ENCODE assay signal across 19 mouse cellular contexts in genomic region chr10:12841497-12841896, GRCm38 (mm10). TPM values are rescaled to one million over a fixed set of nuclear protein-coding genes. Genes with fewer than 3 reads are reported as not detected.
DNase-seq lines count a peak whose midpoint lies in the region; ATAC-seq lines count a peak whose summit lies in the region.
"Had no signal": no experiment of that assay in that cellular context is flagged by ENCODE, and none has a peak within 500 bp of the region (broad histone marks: within the 10 kb centered on the region; RNA-seq: fewer than 3 reads in every experiment).

No protein-coding gene starts in this region.

- ATAC-seq in megakaryocyte, adult 5-6 weeks (ENCODE audit: poor library complexity, severe bottlenecking): peak; percentile 38; the same call in 1 of the 2 replicates
- no peak for ATAC-seq in forebrain, embryonic 13.5 days
- ATAC-seq: forebrain, embryonic 16.5 days; lung, postnatal 0 days had no signal

- H3K4me3 ChIP-seq in forebrain, embryonic 13.5 days: no peak overlapping the region
- H3K4me3 ChIP-seq: hindbrain, embryonic 15.5 days; limb, embryonic 15.5 days had no signal

- 85% methylated on average over 5 of the region's 5 CpGs for WGBS in forebrain, embryonic 13.5 days

- no peak overlapping the region for H3K4me2 ChIP-seq in forebrain, embryonic 13.5 days
- H3K4me2 ChIP-seq: hindbrain, embryonic 15.5 days; limb, embryonic 15.5 days had no signal

- H3K4me1 ChIP-seq in forebrain, embryonic 13.5 days: no peaks in the 10 kb centered on the region
- H3K4me1 ChIP-seq: hindbrain, embryonic 15.5 days had no signal

- DNase-seq in CD4-positive, CD25-positive, alpha-beta regulatory T cell, adult 2 months (ENCODE audit: low read depth, low spot score): peak; percentile 60
- peak; percentile 15 for DNase-seq in R1 (ENCODE audit: low read depth, low spot score)
- DNase-seq in thymus, postnatal 25 days: peak; percentile 19
- no peak for DNase-seq in urinary bladder, adult 2 months (ENCODE audit: low spot score)
- no peak for DNase-seq in gastrocnemius, postnatal 4 days (ENCODE audit: low spot score in 2 of 2)
- DNase-seq: cerebellum, adult 8-10 months; embryo, embryonic 11 days; heart, postnatal 36 days; kidney, adult 11 months; midbrain, embryonic 14.5 days; spleen, adult 18-20 months had no signal

- H3K27ac ChIP-seq in forebrain, embryonic 13.5 days: no peak overlapping the region
- H3K27ac ChIP-seq: hindbrain, embryonic 15.5 days; kidney, postnatal 0 days; limb, embryonic 15.5 days had no signal

- no peaks in the 10 kb centered on the region for H3K36me3 ChIP-seq in forebrain, embryonic 13.5 days (ENCODE audit: poor library complexity, severe bottlenecking)
- H3K36me3 ChIP-seq: hindbrain, embryonic 15.5 days had no signal

- no peaks in the 10 kb centered on the region for H3K27me3 ChIP-seq in forebrain, embryonic 13.5 days
- H3K27me3 ChIP-seq: hindbrain, embryonic 15.5 days; limb, embryonic 15.5 days had no signal

- no peaks in the 10 kb centered on the region for H3K9me3 ChIP-seq in forebrain, embryonic 13.5 days (replicated peaks)
- H3K9me3 ChIP-seq: G1E; hindbrain, embryonic 15.5 days; limb, embryonic 15.5 days had no signal

- no peak overlapping the region for H3K9ac ChIP-seq in forebrain, embryonic 13.5 days
- H3K9ac ChIP-seq: hindbrain, embryonic 15.5 days; limb, embryonic 15.5 days had no signal

RNA-seq across cellular contexts. Expression of gene Utrn, which starts 27.7 kb away (rescaled TPM):
- 50.0 and 52.5 TPM in 2 replicates for total RNA-seq in megakaryocyte, adult 5-6 weeks (2015)
- 36.1 and 42.4 TPM in 2 replicates for total RNA-seq in megakaryocyte, adult 5-6 weeks (2017)
- polyA plus RNA-seq in urinary bladder, adult 2 months (2012; rRNA removed): 41.1 and 53.0 TPM in 2 replicates
- total RNA-seq in gastrocnemius, postnatal 4 days (2021): 100 to 1,000 TPM in 1 of 2 experiments, 10 to 100 TPM in 1; 95.1 to 101 TPM
- 18.7 and 22.0 TPM in 2 replicates for polyA plus RNA-seq in forebrain, embryonic 13.5 days (2015; fragmentation: Nextera tagmentation; extraction: Ambion mirVana)

Comparison
In these comparisons a context has a peak if more than half of its experiments do, and no peak if none do; other contexts are left out.
1. DNase-seq: peak in CD4-positive, CD25-positive, alpha-beta regulatory T cell, adult 2 months (single experiment), R1 (single experiment) and thymus, postnatal 25 days (single experiment); none in urinary bladder, adult 2 months (single experiment) and gastrocnemius, postnatal 4 days (0 of 2).